ENCODE assay signal across 22 mouse cellular contexts in genomic region chr9:23116311-23116710, GRCm38 (mm10).
"Had no signal": no experiment of that assay in that cellular context is flagged by ENCODE, and none has a peak within 500 bp of the region (broad histone marks: within the 10 kb centered on the region; RNA-seq: fewer than 3 reads in every experiment).

No protein-coding gene starts in this region.

- H3K27ac ChIP-seq: kidney, postnatal 0 days; left cerebral cortex, adult 2 months; limb, embryonic 13.5 days; liver, embryonic 12.5 days; liver, embryonic 15.5 days; lung, embryonic 15.5 days; midbrain, embryonic 12.5 days; midbrain, embryonic 15.5 days; neural tube, embryonic 13.5 days; stomach, embryonic 15.5 days had no signal

- H3K27me3 ChIP-seq: limb, embryonic 13.5 days; liver, embryonic 12.5 days; liver, embryonic 15.5 days; lung, embryonic 15.5 days; midbrain, embryonic 12.5 days; midbrain, embryonic 15.5 days; neural tube, embryonic 13.5 days; stomach, embryonic 15.5 days had no signal

- H3K9me3 ChIP-seq: limb, embryonic 13.5 days; liver, embryonic 12.5 days; liver, embryonic 15.5 days; lung, embryonic 15.5 days; midbrain, embryonic 12.5 days; midbrain, embryonic 15.5 days; neural tube, embryonic 13.5 days; stomach, embryonic 15.5 days had no signal

- H3K36me3 ChIP-seq: limb, embryonic 13.5 days; liver, embryonic 12.5 days; liver, embryonic 15.5 days; lung, embryonic 15.5 days; midbrain, embryonic 12.5 days; midbrain, embryonic 15.5 days; neural tube, embryonic 13.5 days; stomach, embryonic 15.5 days had no signal

- H3K4me2 ChIP-seq: limb, embryonic 13.5 days; liver, embryonic 12.5 days; liver, embryonic 15.5 days; lung, embryonic 15.5 days; midbrain, embryonic 12.5 days; midbrain, embryonic 15.5 days; neural tube, embryonic 13.5 days; stomach, embryonic 15.5 days had no signal

- ATAC-seq: liver, embryonic 12.5 days; midbrain, embryonic 15.5 days had no signal

- H3K9ac ChIP-seq: limb, embryonic 13.5 days; liver, embryonic 12.5 days; liver, embryonic 15.5 days; lung, embryonic 15.5 days; midbrain, embryonic 12.5 days; midbrain, embryonic 15.5 days; neural tube, embryonic 13.5 days; stomach, embryonic 15.5 days had no signal

- DNase-seq: kidney, adult 2 months; kidney, postnatal 36 days; layer of hippocampus, postnatal 36 days; liver; lung, adult 18-20 months; lung, postnatal 10 days; lung, postnatal 36 days; retina, postnatal 1 day; right cerebral cortex, postnatal 25 days; spleen, adult 18-20 months; thymus, postnatal 4 days had no signal

- H3K4me3 ChIP-seq: left cerebral cortex, adult 2 months; limb, embryonic 13.5 days; liver, embryonic 12.5 days; liver, embryonic 15.5 days; lung, embryonic 15.5 days; midbrain, embryonic 12.5 days; midbrain, embryonic 15.5 days; myocyte; neural tube, embryonic 13.5 days; stomach, embryonic 15.5 days had no signal

- H3K4me1 ChIP-seq: liver, embryonic 12.5 days; liver, embryonic 15.5 days; lung, embryonic 15.5 days; midbrain, embryonic 12.5 days; midbrain, embryonic 15.5 days; neural tube, embryonic 13.5 days; stomach, embryonic 15.5 days had no signal
